Comparison of ENCODE assay signal across 22 mouse cellular contexts in the genomic region with DNA sequence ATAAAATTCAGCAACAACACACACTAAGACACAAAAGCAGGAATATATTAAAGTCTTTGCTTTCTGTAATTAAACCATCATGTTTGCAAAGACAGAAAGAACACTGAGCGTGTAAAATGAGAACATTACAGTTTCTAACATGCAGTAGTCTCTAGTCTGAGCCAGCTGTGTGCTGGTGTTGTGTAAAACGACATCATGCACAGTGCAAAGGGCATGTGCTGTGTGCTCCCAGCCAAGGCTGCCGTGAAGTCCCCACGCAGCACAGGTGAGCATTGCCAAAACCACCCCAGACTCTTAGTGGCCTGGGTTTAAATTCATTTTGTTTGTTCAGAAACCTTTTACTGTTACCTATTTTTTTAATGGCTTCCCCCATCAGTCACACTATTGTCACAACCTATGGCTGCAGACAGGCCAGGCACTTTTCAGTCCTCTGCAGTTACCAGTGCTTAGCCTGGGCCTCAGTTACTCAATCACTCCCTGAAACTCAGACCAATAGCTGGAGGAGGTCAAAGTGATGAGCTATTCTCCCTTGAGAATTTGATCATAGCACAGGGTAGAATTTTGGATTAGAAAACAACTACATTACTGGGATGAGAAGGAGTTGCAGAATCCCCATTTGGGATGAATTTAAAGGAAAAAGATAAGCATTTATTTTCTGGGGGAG. TPM values are rescaled to one million over a fixed set of nuclear protein-coding genes. Genes with fewer than 3 reads are reported as not detected.
A peak's percentile ranks its signal among the peaks of the same experiment; 100 is the strongest.
DNase-seq lines count a peak whose midpoint lies in the region; TF ChIP-seq lines count a peak whose summit lies in the region.
"Had no signal": no experiment of that assay in that cellular context is flagged by ENCODE, and none has a peak within 500 bp of the region (broad histone marks: within the 10 kb centered on the region; RNA-seq: fewer than 3 reads in every experiment).

No protein-coding gene starts in this region.

- no peak for TF ChIP-seq POLR2A in liver, adult 2 months (IDR thresholded peaks at IDR 0.05; ENCODE audit: extremely low read depth, insufficient read depth, low read length)

- no peaks in the 10 kb centered on the region for H3K79me2 ChIP-seq in liver, adult 2 months (ENCODE audit: control insufficient read depth, insufficient read depth, low read length)

- TF ChIP-seq CTCF in liver, adult 2 months (IDR thresholded peaks at IDR 0.05; ENCODE audit: low read depth, low read length) = no peak

- H3K27ac ChIP-seq in liver, adult 2 months (replicated peaks; ENCODE audit: insufficient read depth, low read depth, low read length) = no peak overlapping the region
- H3K27ac ChIP-seq: embryonic facial prominence, embryonic 13.5 days; embryonic facial prominence, embryonic 15.5 days; forebrain, embryonic 10.5 days; forebrain, embryonic 12.5 days had no signal

- DNase-seq in liver, adult 2 months (ENCODE audit: extremely low read depth, low read depth, low spot score) = peak; percentile 75
- DNase-seq in liver = no peak
- DNase-seq in NIH3T3 (ENCODE audit: low read depth) = peak; percentile 17
- peak; percentile 66 for DNase-seq in adipocyte (ENCODE audit: low spot score)
- no peak for DNase-seq in heart, postnatal 25 days (ENCODE audit: low spot score)
- DNase-seq in testis, postnatal 14 days (ENCODE audit: low spot score) = no peak
- DNase-seq: adrenal gland, adult 2 months; adrenal gland, postnatal 10 days; adrenal gland, postnatal 25 days; cerebellum, adult 11 months; cerebellum, adult 18-20 months; cerebellum, adult 8-10 months; cerebellum, adult 9-11 months; cerebellum, postnatal 14 days; cerebellum, postnatal 36 days; embryo, embryonic 11 days had no signal

- no peaks in the 10 kb centered on the region for H3K27me3 ChIP-seq in liver, adult 2 months (ENCODE audit: control insufficient read depth, insufficient read depth, low read length)
- H3K27me3 ChIP-seq: embryonic facial prominence, embryonic 13.5 days; embryonic facial prominence, embryonic 15.5 days; forebrain, embryonic 12.5 days; Patski had no signal

- no peaks in the 10 kb centered on the region for H3K36me3 ChIP-seq in liver, adult 2 months (ENCODE audit: control insufficient read depth, insufficient read depth, low read length)
- H3K36me3 ChIP-seq: forebrain, embryonic 10.5 days; forebrain, embryonic 12.5 days had no signal

- H3K4me3 ChIP-seq in liver, adult 2 months (ENCODE audit: insufficient read depth, low read depth, low read length) = no peak overlapping the region
- H3K4me3 ChIP-seq: embryonic facial prominence, embryonic 13.5 days; embryonic facial prominence, embryonic 15.5 days; erythroblast, embryonic 14.5 days; forebrain, embryonic 10.5 days; forebrain, embryonic 12.5 days had no signal

- WGBS in liver, adult 2 months = 18% methylated on average over 4 of the region's 4 CpGs

- intact Hi-C loops in heart, postnatal 25 days (cut with DNase I) = no loop called here

- no peak overlapping the region for H3K9ac ChIP-seq in liver, adult 2 months (ENCODE audit: low read depth, low read length)
- H3K9ac ChIP-seq: embryonic facial prominence, embryonic 13.5 days; embryonic facial prominence, embryonic 15.5 days; forebrain, embryonic 12.5 days had no signal

- no peaks in the 10 kb centered on the region for H3K4me1 ChIP-seq in liver, adult 2 months (ENCODE audit: control insufficient read depth, insufficient read depth, low read length)
- H3K4me1 ChIP-seq: forebrain, embryonic 10.5 days; forebrain, embryonic 12.5 days had no signal

RNA-seq across cellular contexts. Expression of a gene that starts 34.1 kb away (rescaled TPM):
- 0.47 and 0.55 TPM in 2 replicates for total RNA-seq in liver, adult 2 months (2014; rRNA removed)
- polyA plus RNA-seq in liver, adult 2 months (2012; rRNA removed) = 0.07 and 0.09 TPM in 2 replicates
- 1 to 10 TPM; 2.0 to 2.5 TPM for total RNA-seq in heart, postnatal 25 days (2021)

RNA-seq across cellular contexts. Expression of a gene that starts 34.9 kb away (rescaled TPM):
- 28.3 and 28.7 TPM in 2 replicates for total RNA-seq in liver, adult 2 months (2014; rRNA removed)
- polyA plus RNA-seq in liver, adult 2 months (2012; rRNA removed) = 13.4 and 15.9 TPM in 2 replicates
- total RNA-seq in heart, postnatal 25 days (2021) = 10 to 100 TPM; 49.4 to 49.6 TPM

Comparison
In these comparisons a context has a peak if more than half of its experiments do, and no peak if none do; other contexts are left out.
1. DNase-seq: peak in liver, adult 2 months (single experiment), NIH3T3 (single experiment) and adipocyte (single experiment); none in liver (single experiment), heart, postnatal 25 days (single experiment) and testis, postnatal 14 days (single experiment).